Mouse (Mus musculus) liver, embryonic 14.5 days (tissue): ENCODE data around the gene Hoga1.

ENCODE experiments used
- CTCF ChIP-seq: IDR thresholded peaks from 2 replicates; pipeline ENCODE4 v1.5.1; 2016; ENCODE audit warnings: antibody characterized with exemption, low read depth, control low read depth
- EP300 ChIP-seq: IDR thresholded peaks from 2 replicates; pipeline ENCODE4 v1.6.1; 2016; ENCODE audit warnings: antibody characterized with exemption, low read depth

DNA sequence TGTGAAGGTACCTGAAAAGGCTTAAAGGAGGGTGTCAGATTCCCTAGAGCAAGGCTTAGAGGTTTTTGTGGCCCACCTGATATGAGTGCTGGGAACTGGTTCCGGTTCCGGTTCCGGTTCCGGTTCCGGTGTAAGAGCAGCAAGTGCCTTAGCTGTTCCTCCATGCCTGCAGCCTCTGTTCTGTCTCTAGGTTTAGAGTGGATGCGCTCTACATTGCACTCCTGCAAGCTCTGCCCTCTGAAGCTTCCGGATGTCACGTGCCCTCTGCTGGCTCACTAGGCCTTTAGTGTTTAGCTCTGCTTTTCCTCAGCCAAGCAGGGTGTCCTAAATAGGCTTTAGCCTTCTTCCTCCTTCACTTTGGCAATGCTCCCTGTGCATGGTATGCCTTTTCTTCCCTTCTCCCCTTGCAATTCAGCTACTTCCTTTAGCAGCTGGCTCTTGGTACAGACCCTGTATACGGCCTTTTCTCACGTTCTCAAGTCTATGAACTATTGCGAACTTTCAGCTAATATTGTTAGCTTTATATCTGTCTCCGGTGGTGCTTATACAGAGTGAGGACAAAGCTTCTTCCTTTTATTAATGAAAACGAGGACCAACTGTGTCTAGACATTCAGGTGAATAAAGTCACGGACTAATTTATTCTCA lies 43.8 kb downstream of the Hoga1 start:
- TF ChIP-seq EP300 (no peak), CTCF (peak; percentile 37)
